Mouse (Mus musculus) layer of hippocampus, adult 11-12 months (tissue): ENCODE measurements around the gene Fhl4.
A peak's percentile ranks its signal among the peaks of the same experiment; 100 is the strongest.

ENCODE experiments used
- DNase-seq: peaks from one replicate; pipeline ENCODE4 v3.0.0; 2022; ENCODE audit warnings: low spot score

Fhl4 gene

DNA sequence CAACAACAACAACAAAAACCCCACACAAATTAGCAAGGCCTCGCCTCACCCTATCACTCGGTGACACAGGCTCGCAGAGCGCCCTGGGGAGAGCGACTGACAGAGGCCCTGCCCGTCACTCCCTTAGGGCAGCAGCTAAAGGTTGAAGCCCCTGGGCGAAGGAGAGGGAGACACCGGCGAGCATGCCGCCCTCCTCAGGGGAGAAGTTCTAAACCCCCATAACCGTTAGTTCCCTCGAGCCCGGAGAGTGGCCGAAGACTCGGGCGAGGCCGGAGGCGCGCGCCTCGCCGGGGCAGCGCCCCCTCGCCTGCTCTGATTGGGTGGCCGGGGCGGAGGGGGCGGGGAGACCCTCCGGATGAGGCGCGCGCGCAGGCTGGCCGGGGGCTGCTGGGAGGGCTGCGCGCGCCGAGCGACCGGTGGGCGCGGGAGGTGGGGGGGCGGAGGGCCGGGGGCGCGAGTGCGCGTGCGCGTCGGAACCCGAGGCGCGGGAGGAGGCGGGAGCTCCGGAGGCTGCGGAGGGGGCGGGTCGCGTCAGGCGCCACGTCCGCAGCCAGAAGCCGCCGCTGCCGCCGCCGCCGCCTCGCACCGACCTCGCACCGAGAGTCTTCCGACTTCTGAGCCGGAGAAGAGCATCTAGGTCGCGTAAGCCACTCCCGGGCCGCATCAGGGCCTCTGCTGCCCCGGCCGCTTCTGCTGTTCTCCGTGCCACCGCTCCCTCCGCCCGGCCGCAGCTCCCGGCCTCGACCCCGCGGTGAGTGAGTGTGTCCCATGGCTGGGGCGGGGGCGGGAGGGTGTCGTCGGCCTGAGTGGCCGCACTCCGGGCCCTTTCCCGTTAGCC, at the start of gene Fhl4, which contains the start of gene Tmem263:
Gene Fhl4, minus strand, starts transcription at position 249 of the 838 bp plus-strand sequence.
Gene Tmem263, plus strand, starts transcription at position 381 of the 838 bp plus-strand sequence.
- peak; percentile 75 for DNase-seq

DNA sequence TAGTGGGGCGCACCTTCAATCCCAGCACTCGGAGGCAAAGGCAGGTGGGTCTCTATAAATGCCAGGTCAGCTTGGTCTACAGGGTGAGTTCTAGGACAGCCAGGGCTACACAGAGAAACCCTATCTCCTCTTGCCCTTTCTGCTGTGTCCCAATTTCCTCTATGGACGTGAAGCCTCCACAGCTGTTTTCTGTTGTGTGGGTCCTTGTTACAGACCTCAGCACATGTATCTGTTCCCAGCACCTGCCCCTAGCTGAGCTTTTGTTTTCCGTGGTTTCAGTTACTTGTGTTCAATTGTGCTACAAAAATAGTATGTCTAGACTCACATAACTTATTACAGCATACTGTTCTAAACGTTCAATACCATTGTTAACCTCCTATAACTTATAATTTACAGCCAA, 46.9 kb upstream of the Fhl4 start:
- DNase-seq: no peak

DNA sequence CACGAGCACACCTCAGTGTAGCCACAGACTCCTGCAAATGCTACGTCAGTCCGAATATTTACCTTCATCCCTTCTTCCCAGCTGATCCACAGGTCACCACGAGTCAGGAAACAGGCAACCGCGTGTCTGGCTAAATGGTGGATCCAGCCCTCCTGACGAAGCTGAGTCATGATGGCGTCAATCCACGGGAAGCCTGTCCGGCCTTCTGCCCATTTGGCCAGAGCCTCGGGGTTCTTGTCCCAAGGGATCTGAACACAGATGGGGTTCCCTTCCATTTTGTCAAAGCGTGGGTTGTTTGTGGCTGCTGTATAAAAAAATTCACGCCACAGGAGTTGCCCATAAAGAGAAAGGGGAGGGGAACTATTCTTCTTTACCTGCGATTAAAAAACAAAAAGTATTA, 44.0 kb upstream of the Fhl4 start:
- DNase-seq: no peak

DNA sequence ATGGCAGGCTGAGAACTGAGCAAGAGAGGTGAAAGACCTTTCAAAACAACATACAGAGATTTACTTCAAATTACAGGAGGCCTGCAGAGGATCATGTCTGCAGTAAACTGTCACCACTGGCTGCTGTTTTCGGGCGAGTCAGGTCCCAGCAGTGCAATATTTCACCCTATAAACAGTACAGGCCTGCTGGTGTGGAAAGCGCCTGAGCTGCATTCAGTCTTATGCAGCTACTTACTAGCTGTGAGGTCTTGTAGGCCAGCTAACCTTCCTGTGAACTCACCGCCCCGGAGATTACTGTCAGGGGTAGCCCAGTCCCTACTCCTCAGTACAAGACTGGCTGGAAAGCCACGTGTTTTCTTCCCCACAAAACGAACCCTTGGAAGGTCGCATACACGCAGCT, 39.2 kb upstream of the Fhl4 start:
- DNase-seq: no peak

DNA sequence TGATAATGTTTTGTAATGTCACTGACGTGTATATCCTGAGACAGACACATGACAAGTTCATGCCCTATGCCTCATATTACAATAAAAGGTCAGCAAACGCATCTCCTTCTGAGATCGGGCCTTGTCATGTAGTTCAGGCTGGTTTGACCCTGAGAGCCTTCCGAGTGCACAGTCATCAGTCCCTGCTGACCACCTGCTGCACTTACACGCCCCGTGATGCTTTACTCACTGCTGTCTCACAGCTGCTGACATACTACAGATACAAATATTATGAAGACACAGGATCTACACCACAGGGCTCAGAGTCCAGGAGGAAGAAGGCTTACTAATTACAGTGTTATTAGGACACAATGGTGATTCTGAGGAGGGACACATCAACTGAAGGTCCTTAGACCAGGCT, 34.3 kb upstream of the Fhl4 start:
- no peak for DNase-seq

DNA sequence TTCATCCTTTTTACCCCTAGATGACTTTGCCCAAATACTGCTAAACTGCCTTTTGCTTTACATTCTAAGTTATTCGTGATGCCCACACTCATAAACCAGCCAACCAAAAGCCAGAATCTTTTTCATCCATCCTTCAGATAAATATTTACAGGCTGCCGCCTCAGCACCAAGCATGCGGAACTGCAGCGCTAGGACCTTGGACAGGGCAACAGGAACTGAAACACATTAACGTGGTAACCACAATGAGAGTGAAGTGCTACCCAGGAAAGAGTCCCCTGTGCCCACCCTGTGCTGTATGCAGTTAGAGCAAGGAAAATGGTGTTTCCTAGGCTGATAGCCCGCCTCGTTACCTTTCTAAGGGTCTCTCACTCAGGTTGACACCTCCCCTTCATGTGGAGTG, 26.2 kb upstream of the Fhl4 start:
- DNase-seq: no peak

DNA sequence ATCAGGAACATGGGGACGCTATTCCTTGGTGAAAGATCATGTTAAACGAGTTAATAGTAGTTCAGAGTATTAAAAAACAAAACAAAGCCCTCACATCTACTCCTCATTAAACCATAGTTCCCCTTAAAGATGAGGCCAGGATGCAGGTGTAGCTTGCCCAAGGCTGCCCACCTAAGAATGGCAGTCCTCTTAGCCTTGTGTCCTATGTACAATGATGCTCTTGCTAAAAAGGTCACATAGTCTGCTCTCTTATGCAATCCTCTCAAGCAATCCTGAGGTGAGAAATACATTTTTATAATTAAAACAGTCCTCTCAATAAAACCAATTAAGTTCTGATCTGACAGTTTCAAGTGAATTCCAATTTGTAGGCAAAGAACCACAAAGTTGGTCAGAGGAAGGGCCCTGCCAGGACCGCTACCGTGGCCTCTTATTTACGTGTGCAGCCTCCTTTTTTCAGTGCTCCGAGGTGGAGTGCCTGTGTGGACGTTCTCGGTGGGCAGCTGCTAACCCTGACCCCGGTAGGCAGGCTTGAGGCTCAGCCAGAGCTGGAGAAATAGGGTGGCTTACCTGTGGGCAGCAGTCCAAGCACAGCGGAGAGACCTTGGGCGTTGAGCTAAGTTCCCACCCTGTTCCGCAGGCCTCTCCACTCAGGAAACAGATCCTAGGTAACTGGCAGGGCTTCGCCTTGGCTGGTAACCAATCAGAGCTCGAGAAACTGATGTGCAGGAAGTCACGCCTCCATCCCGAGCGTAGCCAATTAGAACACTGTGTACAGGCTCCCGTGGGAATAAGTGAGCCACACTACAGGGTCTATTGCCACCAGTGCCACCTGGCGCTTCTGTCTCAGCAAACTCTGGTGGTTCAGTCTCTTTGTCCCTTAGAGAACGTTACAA, 25.3 kb upstream of the Fhl4 start, which contains the start of gene Mterf2:
Gene Mterf2, minus strand, starts transcription at position 633 of the 893 bp plus-strand sequence.
- peak; percentile 97 for DNase-seq

DNA sequence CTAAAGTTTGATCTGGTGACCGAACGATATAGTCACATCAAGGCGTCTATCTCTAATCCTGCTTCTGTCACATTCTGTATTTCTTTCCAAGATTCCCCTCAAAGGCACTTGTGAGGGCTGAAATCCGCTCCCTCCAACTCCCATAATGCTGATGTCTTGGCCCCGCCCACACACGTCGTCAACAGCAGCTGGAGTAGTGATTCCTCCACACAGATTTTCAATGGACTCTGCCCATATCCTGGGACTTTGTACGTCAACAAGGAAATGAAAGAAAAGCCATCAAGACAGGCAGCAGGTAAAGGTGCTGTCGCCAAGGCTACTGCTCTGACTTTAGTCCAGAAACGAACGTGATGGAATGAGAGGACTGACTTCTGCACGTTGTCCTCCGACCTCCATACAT, 22.9 kb upstream of the Fhl4 start:
- DNase-seq: no peak

DNA sequence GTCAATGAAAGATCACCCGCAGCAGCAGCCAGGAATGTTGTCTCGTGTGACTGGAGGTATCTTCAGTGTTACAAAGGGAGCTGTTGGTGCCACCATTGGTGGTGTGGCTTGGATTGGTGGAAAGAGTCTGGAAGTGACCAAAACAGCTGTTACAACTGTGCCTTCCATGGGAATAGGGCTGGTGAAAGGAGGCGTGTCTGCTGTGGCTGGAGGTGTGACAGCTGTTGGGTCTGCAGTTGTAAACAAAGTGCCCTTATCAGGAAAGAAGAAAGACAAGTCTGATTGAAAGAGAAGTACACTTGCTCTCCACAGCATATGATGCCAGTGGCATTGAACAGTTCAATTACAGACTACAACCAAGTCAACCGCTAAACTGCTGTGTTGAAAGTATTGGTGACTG, 12.1 kb upstream of the Fhl4 start:
- DNase-seq: no peak

DNA sequence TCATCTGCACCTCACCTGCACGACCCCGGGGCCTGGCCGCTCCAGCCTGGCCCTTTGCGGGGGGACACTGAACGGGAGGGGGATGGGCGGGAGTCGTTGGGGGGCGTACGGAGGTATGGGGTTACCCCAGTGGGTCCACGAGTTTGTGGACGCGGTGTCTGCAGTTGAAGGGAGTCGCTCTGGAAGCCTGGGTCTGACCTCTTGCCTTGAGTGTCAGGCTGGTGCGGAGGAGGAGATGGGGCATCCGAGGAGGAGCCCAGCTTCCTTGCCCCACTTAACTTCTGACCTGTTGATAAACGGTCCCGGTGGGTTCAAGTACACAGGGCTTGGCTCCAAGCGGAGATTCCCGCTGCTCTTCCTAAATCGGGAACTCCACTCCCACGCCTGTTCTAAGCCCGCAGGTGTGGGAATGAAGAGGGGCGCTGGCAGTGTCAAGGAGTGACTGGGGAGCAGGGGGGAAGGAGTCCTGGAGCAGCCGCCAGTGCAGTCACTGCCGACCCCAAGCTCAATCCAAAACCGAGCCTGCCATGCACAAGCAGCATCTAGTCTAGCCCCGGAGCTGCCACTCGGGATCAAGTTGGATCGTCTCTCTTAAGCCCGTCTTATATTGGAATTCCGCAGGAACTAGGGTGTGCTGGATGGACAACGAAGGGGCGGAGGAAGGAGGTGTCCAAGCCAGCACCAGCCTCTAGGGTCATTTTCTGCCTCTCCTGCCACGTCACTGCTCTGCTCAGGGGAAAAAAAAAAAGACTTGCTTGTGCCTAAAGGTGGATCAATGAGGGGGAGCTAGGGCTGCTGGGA, 990 bp upstream of the Fhl4 start:
- DNase-seq: no peak

DNA sequence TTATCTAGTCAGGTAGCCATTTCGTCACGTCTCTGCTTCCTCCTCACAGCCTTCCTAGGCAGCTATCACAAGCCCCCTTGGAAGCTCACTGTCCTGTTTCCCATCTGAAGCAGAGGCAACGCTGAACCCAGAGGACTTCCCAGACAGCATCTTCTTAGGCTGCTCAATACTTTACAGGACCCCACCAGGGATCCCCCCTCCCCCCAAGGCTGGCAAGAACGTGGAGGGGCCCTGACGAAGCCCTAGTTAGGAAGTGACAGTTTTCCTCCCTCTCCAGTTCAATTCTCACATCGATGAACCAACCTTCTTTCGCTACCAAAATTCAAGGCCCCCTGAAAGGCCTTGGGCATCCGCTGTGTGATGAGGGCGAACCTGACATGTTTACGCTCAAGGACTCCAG, 454 bp downstream of the Fhl4 start:
- no peak for DNase-seq

DNA sequence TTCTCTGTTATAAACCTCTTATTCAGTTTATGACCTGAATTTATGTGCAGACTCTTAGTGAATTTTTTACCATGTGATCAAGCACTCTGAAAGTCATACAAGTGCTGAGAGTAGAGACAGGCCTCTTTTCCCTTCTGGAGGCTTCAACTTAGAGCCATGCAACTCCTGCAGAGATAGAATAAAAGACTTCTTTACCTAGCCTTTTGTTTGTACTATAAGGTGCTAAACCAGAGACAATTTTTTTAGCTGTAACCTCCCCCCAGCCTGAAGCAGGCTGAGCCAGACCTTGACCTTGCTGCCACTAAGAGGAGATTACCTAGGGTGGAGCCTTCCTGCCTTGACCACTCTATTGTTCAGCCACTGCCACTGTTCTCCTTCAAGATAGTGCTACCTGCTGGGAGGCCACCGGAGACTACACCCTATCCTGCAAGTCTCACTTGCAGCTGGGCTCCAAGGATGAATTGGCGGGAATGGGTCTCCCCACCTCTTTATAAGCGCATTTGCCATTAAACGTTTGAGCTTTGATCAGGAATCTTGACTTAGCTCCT, 30.6 kb downstream of the Fhl4 start:
- DNase-seq: no peak

DNA sequence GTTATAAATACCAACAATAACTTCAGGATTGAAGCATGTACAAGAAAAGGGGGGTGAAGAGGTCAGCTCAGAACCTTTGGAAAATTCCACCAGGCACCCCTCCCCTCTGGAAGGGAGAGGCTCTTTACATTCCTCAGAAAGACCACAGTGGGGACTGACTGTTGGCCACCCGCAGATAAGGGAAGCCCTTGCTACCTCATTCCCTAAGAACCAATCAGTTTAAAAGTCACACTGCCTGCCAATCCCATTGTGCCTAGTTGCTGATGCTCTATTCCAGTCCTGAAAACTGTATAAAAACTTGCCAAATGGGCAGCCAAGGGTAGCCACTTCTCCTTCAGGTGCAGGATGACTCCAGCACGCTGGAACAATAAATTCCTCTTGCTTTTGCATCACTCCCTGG, 47.4 kb downstream of the Fhl4 start:
- no peak for DNase-seq

DNA sequence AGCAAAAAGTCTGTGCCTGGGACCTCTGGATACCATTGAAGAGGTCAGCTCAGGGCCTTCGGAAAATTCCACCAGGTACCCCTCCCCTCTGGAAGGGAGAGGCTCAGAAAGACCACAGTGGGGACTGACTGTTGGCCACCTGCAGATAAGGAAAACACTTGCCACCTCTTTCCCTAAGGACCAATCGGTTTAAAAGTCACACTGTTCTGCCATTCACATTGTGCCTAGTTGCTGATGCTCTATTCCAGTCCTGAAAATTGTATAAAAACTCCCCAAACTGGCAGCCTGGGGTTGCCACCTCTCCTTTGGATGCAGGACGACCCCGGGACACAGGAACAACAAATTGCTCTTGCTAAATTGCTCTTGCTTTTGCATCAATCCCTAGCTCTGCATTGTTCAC, 49.8 kb downstream of the Fhl4 start:
- DNase-seq: no peak

DNA sequence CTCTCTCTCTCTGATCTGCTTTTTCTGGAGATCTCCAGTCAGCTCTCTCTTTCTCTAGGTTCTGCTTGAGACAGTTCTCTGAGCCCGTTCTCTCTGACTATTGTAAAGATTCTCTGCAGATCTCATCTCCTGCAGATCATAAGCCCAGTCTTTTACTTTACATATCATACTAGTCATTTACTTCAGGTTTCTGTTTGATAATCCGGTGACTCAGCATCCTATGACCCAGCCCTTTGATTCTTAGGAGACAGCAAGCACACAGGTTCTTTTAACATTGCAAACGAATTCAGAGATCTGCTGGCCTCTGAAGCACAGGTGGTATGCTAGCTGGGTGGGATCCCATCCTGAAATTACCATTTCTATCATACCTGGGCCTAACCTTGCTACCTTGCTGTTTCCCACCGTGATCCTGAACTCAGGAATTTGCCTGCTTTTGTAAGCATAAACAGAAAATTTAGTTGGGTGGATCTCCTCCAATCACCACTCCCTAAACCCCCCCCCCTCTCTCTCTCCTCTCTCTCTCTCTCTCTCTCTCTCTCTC, 51.6 kb downstream of the Fhl4 start:
- no peak for DNase-seq

DNA sequence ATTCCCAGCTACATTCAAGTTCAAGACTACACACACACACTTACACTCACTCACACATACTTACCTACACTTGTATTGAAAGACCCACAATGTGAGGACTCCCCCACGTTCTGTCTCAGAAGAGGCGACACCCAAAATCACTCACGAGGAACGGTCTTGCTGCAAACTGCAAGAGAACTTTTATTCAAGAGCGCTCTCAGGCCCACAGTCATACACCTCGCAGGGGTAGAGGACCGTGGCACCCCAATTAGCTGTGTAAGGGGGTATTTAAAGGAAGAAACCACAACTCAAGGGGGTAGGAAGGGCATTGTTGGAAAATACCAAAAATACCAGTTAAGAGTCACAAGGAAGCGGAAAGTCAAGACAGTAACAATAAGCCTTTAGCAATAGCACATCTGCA, 54.3 kb downstream of the Fhl4 start:
- no peak for DNase-seq

DNA sequence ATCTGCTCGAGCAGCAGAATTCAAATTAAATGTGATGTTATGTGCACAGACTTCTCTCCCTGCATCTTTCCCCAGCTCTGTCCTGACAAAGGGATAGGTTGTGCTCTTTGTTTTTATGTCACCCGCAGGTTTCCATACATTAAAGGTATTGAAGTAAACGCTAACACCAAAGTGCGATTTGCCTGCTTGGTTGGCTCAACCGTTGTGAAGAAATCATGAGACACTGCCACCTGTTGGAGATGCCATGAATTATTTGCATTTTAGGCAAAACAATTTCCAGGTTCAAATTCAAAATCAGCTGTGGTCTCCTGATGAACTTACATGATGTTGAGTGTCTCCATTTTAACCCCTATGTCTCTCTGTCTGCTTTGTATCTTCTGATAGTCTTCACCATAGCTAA, 55.7 kb downstream of the Fhl4 start:
- peak; percentile 38 for DNase-seq
